Mouse (Mus musculus): ENCODE results near the gene Tec.

Gene Tec

DNA sequence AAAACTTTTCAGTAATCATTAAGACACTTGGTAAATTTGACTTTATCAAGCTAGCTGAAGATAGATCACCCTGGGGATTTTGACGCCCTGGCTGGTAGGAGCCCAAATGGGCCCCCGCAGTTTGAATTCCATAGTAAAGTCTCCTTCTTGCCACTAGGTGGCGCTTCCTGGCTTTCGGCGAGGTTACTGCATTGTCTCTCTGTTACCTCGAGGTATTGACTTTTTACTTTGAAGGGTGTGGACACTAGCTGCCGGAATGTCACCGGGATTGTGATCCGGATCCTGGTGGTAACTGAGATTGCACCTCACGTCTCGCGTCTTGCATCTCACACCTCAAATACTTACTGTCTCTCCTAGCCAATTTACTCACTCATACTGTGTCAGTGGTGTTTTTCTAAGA is 23.3 kb upstream of the Tec start:
- DNase-seq (ENCODE audit: low spot score in 2 of 2) = peak in 1 of 2 experiments; percentile 53

DNA sequence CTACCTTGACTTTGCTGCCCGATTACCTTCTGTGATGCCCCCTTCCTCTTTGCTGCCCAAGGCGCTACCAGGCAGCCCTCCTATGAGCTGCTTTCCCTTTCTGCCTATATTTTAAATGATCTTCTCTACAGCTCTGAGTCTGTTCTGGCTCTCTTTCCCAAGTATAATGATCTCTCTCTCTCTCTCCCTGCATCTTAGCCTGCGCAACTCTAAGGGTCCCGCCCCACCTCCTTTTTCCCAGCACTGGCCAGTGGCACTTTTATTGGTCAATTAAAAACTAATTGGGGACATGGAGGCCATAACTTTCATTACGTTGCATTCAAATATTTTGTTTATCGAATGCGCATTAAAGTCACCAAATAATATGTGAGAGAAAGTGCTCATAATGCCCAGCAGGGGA is 20.0 kb upstream of the Tec start:
- DNase-seq (ENCODE audit: low spot score in 2 of 2) = no peak

DNA sequence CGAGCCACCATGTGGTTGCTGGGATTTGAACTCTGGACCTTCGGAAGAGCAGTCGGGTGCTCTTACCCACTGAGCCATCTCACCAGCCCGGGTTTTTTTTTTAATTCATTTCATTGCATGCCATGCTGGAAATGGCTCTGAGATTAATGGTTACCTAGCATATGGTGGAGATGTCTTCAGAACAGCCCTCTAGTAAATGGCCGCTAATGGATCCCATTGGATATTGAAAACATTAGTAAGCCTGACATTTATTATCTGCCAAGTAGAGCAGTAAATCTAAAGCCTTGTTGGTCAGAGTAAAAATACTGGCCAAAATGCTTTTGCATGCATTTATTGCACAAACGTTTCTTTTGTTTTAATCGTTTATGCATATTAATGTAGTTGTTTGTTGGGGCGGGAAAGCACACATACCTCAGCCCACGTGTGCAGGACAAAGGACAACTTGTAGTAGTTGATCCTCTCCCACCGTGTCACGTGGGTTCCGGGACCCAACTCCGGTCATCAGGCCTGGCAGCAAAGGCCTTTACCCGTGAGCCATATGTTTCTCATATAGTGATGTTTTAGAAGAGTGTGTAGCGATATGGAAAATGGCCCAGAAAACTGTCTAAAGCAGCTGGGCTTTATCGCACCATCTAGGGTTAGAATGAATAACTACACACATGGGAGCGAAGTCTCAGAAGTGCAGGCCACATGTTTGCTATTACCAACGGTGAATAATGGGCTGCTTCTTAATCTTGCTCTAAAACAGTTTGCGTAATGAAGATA is 18.4 kb upstream of the Tec start:
- no peak for DNase-seq (ENCODE audit: low spot score in 2 of 2)

DNA sequence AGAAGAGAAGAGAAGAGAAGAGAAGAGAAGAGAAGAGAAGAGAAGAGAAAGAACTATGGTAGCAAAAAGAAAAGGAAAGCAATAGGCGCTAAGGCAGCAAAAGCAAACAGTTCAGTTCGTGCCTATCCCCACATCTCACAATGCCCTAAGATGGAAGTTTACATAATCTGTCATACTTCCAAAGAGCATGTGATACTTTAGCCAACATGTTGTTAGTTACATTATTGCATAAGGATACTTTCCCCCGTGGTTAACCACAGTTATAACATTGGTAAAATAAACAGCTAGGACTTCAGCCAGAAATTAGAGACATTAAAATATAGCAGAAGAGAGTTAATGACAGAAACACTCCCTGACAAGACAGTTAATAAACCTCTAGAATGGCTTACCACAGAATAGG is 15.4 kb upstream of the Tec start:
- no peak for DNase-seq (ENCODE audit: low spot score in 2 of 2)

DNA sequence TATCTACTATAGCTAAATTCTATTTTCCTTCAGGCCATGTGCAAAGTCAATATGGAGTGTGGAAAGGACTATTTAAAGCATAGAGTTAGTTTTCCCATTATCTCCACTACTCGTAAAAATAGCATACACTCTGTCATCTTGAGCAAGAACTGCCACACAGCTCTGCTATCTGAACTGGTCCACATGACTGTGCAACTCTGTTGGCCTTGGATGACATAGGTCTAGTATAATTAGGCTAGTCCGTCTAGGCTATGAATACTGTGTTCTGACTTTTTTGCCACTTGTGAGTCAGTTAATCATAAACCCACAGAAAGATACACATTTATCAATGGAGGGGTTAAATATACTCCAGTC is 14.1 kb upstream of the Tec start:
- no peak for DNase-seq (ENCODE audit: low spot score in 2 of 2)

DNA sequence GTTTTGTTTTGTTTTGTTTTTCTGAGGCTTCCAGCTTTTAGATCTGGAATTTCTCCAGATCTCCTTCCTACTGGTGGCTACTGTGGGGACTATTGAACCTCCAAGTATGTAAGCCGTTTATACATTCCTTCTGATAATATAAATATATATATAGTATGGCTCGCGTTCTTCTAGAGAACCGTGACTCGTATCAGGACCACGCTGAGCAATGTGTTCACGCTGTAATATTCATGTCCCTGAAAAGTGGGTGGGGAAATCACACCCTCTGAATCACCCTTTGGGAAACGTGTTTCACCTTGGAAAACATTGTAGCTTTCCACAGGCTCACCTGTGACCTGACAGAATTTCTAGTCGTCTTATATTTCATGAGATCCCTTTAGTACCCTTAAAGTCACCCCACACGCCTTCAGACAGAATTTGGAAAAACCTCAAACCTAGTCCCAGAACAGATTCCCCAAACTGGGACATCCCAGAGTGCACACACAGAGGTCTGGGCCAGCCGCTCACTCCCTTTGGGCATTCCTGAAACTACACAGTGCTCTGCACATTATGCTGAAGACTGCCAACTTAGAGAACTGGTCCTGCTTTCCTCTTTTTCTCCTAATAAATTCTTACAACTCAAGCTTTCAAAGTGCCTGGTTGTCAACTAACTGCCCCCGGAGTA is 13.6 kb upstream of the Tec start:
- DNase-seq (ENCODE audit: low spot score in 2 of 2) = no peak

DNA sequence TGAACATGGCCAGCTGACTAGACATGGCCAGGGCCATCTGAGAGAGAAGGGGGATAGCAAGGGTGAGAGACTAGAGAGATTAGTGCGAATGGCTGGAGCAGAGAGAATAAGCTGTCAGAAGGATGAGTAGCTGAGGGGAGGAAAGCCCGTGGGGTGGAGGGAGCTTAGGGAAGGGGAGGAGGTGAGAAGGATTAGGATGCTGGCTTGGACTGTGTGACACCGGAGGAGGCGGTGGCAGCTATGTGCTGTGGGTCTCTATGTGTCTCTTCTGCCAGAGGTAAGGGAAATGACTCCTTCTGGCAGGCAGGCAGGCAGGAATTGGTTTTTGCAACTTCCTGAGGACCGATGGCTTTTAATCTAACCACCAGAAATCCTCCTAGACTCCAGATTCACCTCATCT is 11.5 kb upstream of the Tec start:
- no peak for DNase-seq (ENCODE audit: low spot score in 2 of 2)

DNA sequence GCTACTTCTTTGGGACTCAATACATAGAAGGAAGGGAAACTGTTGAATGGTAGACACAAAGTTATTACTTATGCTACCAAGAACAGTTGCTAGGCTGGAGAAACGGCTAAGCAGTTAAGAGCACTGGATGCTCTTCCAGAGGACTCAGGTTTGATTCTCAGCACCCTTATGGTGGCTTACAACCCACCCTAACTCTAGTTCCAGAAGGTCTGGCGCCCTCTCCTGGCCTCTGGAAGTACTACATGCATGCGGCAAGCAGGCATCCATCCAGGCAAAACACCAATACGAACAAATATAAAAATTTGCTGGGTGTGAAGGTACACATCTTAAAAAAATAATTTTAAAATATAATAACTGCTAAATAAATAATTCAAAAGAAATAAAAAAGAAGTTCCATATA is 2.8 kb upstream of the Tec start:
- DNase-seq (ENCODE audit: low spot score in 2 of 2) = no peak

DNA sequence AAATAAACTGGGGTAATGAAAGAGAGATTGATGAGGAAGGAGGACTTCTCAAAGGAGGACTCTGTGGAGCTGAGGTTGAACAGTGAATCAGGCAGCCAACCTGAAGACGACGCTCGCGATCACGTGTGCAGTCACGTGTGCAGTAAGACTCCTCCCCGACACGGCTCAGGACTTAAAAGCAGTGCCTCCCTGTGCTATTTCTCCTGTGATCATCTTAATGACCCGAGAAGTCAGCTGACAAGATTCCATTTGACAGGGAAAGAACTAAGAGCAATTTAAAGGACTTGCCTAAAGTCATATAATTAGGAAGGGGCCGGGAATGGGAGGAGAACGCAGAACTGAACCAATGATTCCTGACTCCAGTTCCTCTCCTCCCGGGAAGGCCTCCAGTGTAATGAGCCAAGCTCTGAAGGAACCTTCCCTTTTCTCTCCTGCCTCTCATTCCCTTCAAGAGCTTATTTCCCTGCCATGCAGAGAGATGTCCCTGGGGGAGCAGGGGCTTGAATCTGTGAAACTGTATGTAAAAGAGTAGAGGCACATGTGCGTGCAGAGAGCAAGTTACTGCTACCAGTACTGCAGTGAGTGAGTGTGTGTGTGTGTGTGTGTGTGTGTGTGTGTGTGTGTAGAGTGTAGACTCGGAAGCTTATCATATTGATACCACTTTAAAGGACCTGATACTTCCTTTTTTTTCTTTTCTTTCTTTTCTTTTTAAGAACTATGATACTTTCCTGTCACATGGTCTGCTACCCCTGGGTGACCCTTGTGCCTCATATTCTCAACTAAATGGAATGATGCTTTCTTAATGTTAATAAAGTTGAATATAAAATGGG is 1.7 kb upstream of the Tec start:
- no peak for DNase-seq (ENCODE audit: low spot score in 2 of 2)

DNA sequence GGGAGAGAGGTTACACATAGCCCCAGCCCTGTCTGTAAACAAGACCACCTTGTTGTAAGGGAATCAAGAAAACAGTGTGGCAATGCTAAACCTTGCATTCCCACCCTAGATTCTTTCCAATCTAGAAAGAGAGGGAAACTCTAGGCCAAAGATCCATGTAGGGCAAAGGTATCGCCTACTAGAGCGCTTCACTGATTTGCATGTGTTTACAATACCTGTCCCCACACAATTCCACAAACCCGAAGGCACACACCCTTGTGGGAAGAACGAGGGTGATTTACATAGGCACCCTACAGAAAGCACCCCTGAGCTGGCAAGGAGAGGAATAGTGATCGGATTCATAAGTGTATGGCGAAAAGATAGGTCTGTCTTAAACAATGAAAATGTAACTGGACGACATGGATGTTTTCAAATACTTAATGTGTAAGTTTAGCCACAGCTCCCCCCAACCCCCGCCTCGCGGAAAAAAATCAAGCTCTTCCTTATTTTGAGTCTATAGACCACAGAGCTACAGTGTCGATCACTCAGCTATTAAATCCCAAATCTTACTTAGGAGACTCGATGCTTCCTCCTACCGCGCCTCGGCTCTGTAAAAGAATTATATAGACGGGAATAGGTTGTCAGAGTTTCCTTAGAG is 1.1 kb downstream of the Tec start:
- DNase-seq (ENCODE audit: low spot score in 2 of 2) = no peak

DNA sequence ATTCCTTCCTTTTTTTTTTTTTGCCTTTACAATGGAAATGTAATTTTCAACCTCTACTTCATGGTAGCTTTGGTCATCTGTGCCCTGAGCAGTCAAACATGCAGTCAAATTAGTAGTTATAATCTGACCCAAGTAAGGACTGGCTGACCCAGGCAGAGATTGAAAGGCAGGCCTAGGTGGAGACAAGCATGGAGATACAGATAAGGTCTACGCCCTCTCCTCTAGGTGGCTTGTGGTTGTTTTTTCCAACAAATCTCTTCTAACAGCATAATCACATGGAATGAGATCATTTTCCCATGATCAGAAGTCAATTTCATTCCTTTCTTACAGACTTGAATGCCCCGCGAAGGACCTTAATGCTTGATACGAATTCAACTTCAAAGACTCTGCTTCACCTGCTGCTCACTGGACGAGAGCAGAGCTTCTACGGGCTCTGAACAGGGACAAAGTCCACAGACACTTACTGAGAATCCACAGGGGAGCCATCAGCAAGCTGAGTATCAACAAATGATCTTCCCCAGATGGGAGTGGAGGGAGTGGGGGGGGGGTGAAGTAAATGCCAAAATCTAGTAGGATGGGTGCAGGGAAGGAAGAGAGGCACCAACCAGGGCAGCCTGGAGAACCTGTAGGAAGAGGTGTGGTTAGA is 1.9 kb downstream of the Tec start:
- DNase-seq (ENCODE audit: low spot score in 2 of 2) = no peak

DNA sequence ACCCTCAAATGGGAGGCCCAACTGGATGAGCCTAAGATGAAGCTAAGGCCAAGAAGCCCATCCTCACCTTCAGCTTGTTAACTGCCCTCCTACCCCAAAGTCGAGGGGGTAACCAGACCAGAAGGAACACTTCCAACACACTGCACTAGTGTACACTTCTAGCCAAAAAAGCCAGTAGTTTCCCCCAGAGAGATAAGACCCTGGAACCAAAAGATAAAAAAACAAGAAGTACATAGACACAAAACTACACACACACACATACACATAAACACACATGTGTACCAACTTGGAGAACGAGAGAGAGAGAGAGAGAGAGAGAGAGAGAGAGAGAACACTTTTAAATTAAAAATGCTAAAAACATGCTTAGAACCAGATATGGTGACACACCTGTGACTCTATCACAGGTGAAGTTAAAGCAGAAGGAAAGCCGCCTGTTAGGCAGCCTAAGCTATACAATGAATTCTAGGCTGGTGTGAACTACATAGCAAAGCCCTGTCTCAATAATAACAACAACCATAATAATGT is 3.6 kb downstream of the Tec start:
- no peak for DNase-seq (ENCODE audit: low spot score in 2 of 2)

DNA sequence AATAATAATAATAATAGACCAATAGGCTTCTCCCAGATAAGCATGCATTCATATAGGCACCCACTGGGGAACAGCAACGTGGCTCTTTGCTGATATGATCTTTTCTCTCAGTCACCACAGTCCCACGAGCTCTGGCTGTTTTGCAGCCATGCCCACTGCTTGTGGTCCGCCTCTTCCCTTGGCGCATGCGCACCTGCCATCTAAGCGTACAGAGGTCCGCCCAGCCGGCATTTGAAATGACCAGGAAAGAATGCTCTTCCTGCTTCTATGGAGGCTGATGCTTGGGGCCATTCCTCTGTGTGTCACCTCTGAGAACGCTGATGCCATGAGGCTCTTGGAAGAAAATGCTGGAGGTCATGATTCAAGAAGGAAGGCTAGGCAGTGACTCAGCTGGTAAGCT is 5.1 kb downstream of the Tec start:
- DNase-seq (ENCODE audit: low spot score in 2 of 2) = no peak

DNA sequence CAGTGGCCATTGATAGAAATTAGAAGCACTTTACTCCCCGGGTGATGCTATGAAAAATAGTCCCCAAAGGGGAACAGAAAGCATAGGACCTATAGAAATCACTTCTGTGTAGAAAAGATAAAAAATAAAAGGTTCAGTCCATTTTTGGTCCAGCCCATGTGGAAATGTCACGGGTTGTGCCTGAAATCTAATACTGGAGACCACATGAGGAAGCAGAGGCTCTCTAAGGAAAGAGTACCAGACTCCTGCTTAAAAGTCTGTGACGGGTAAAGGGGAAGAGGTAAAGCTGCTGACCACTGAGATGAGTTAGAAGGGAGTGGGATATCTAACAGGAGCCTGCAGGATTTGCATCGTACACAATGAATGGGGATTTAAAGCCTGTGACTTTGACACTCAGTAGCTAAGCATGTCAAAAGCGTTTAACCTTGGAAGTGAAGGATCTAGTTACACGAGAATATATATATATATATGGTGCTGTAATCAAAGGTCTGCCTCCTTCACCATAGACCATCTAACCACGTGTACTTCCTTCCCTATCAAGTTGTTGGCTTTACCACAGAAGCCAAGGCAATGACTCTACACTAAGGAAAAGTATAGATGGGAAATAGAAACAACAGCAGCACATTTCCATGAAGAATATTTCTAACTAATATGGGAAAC is 6.4 kb downstream of the Tec start:
- no peak for DNase-seq (ENCODE audit: low spot score in 2 of 2)

DNA sequence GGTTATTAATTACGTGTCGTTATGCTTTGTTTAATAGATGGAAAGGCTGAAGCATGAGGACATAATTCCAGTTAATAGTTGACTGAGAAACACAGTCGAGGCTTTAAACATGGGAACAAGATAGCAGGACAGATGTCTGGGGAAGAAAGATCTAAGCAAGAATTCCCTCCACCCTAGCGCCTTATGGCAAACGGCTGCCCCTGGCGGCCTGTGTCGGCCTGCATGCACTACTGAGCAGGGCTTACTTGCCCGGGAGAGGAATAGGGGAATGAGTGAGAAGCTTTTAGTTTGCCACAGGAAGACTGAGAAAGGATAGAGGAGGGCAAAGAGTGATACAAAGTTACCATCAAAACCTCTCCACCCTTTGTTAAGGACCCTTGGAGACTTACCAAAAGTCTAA is 7.4 kb downstream of the Tec start:
- DNase-seq (ENCODE audit: low spot score in 2 of 2) = no peak

DNA sequence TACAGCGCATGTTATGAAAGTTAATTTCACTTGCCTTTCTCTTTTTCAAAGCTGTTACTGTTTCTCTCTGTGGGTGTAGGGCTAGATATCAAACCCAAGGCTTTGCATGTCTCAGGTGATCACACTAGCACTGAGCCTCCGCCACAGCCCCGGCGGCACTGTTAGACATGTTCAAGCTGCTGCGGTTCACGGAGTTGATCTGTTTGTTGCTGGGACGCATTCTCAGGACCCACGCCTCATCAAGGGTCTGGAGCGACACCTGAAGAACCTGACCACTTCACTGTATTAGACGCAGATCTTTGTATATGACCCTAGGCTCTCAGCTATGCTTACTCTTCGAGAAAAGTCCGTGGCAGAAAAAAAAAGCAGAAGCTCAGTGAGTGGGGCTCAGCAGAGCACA is 10.0 kb downstream of the Tec start:
- no peak for DNase-seq (ENCODE audit: low spot score in 2 of 2)

DNA sequence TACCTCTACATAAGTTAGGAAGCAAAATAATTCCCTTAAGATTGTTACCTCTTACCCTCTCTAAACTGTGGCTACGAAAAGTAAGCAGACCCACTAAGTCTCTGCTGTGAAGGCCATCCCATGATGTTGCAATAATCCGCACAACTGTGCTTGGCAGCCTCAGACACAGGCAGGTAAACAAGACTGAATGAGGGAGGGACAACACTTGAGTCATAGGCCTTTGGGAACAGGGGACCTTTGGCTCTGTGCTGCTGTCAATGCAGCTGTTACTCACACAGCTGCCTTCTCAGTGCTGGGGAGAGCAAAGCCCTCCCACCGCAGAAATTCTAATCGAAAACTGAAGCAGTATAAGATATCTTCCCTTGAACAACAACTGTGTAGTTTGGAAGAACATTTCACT is 10.5 kb downstream of the Tec start:
- DNase-seq (ENCODE audit: low spot score in 2 of 2) = no peak

DNA sequence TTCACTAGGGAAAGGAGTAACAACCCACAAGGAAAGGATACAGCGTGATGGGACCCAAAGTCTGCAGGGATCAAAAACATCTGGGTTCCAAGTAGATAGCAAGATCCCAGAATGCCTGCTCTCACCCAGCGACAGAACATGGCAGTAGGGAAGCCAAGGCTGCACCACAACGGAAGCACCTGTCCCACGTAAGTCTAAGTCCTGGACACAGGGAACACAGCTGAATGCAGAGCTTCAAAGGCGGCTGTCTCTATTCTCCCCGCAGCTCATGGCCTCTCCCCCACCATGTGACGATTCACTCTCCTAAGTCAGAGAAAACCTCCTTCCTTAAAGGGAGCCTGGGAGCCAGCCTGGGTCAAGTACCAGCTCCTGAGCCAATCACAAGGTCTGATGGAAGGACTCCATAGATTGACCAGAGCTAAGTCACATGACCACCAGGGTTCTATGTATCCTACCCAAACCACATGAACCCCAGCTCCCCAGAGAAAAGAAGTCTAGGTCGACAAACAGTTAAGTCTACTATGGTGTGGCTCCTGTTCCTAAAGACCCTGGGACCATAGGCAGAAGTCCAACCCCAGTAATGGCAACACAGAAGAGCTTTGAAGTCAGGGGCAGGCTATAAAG is 11.9 kb downstream of the Tec start:
- DNase-seq (ENCODE audit: low spot score in 2 of 2) = no peak

DNA sequence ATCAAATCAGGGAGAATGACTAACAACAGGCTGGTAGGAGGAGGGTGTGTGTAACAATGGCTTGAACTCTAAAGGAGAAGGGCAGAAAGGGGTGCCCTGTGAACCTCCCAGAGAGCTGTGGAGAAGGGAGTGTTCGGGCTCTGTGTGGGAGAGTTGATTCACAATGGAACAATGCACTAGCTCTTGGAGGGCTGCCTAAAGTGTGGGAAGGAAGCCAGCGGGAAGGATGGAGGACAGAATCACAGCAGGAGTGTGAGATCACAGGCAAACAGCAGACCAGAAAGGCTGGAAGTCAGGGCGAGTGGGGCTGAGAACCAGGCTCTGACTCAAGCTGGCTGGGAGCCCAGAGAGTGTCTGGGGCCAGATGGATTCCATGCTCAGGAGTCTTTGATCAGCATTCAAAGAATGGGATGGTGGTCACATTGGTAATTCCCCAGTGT is 12.6 kb downstream of the Tec start:
- DNase-seq (ENCODE audit: low spot score in 2 of 2) = peak; percentile 83 to 84

DNA sequence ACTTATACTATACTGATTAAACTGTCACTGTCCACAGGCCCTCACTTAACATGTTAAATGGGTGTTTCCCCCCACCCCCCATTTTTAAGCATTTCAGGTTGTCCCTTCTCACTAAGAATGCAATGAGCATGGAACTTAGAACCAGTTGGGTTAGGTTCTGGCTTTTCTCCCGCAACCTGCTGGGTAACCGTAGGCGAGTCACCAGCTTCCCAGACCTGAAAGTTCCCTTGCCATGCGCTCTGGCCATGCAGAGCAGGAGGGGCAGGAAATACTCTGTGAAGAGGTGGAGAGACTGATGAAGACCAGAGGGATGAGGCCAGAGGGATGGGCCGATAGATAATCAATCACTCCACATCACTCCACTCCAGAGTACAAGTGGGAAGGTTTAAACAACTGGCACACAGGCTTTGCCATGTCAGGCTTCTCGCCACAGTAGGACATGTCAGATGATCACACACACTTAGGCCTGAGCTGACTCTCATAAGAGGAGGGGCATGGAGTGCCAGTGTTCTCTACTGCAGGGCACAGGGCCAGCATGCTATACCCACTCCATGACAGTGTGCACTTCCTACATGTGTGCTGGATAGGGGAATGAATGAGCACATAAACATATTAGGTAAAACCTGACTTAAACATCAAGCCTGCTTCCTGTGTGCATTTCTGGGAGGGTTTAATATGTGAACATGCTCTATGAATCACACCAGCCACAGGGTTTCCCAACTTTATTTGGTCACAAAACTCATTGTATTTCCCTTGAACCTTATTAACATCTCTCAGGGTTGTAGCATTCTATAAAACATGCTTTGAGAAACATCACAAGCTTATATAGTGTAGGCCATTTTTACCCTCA is 13.9 kb downstream of the Tec start:
- no peak for DNase-seq (ENCODE audit: low spot score in 2 of 2)
